Mouse (Mus musculus) cerebellum, adult 11 months (tissue): ENCODE data around the gene Neurl2.
"Not testable (repeated sequence)": the region's sequence is repeated elsewhere in the genome, so short reads cannot be mapped to it uniquely, and the experiment has no call there.

Experiments
- DNase-seq: peaks from one replicate; pipeline ENCODE4 v3.0.0; 2022

Gene Neurl2

DNA sequence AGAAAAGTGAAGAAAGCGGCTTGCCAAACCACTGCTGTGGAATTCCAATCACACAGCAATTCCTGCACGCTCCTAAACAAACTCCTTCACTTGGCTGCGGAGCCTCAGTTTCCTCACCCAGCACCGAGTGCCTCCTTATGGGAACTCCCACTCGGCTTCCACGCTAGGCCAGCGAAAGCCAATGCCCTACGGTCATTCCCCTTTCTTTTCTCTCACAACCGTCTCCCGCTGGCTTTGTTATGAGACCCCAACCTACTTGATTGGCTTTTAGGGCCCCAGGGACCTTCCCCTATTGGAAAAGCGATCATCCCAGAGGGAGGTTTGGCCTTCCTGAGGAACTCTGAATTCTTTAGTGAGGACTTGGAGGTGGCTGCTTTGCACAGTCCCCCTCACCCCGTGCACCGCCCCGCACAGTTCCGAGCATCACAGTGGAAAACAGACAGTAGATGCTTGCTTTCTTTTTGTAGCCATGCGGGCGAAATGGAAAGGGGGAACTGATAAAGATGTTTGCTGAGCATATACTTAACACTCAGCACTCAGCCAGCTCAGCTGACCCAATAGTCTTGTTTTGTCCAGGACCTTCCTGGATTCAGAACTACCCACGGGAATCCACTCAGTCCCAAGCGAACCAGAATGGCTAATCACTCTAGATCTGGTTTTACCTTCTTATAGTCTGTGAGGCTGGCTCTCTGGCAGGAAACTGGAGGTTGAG, 24.7 kb upstream of the Neurl2 start:
- no peak for DNase-seq

DNA sequence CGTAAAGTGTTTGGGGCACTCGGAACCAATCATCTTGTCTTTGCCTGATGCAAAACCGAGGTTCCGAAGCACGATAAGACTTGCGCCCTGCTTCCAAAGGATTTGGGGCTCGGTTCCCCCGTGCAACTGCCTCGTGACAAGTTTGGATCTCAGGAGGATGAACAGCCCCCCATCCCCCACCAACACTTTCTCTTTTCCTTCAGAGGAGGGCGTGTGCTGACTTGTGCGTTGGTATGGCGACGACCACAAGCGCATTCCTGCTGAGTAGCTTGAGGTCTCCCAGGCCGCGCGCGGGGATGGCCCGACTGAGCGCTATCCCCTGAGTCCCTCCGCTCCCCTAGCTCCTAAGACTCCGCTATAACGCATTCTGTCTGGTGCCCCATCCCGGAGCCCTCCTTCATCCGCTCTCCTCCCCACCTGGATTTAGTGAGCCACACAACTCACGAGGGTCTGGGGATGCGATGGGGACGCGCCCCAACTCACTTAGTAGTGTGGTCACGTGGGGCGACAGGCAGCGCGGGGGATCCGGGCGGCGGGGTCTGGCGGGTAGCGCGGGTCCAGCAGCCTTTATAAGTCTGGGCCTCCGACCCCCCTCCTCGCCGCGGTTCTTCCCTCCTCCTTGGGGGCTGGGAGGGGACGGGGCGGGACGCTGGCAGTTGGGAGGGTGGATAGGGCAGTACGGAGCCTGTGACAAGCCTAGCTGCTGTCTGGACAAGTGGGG, 24.0 kb upstream of the Neurl2 start, which contains the start of gene Pltp:
Pltp (minus strand) TSS at position 611 of the 721 bp plus-strand sequence.
- DNase-seq, result no peak

DNA sequence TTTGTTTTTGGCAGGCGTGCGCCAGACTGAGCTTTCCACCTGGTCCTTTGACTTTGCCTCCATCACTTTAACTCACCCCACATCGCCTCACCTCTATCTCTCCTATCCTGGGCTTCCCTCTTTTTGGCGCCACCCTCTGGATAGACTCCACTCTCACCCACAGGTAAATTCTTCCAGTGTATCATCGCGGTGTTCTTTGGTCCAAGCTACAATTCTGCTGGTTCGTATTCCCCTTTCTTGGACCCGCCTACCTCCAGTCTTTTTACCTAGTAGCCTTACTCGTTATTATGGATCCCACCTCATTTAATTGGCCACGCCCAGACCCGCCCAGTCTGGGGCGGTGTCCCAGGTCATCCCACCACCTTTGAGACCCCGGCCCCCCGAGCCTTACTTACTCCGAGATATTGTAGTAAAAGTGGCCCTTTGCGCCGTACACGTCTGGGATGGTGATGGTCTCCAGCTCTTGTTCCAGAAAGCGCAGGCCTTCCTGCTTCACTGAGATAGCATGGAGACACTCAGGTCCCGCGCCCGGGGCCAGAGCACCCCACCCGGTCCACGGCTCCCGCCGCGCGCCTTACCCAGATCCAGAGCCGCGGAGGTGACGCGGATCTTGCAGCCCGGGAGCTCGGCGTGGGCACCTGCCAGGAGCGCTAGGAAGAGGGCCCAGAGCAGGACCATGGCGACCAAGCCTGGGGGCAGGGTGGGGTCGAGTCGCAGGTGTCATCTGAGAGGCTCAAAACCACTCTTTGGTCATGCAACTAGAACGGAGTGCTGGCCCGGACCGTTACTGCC, 23.2 kb upstream of the Neurl2 start:
- DNase-seq, result no peak

DNA sequence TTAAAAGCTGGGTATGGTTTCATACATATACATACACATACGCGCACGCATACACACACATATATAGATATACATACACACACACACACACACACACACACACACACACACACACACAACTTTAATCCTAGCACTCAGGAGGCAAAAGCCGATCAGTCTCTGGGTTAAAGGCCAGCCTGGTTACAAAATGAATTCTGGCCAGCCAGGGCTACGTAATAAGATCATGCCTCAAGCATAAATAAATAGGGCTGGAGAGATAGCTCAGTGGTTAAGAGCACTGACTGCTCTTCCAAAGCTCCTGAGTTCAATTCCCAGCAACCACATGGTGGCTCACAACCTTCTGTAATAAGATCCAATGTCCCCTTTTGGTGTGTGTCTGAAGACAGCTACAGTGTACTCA, 22.3 kb upstream of the Neurl2 start:
- DNase-seq, result not testable (repeated sequence)

DNA sequence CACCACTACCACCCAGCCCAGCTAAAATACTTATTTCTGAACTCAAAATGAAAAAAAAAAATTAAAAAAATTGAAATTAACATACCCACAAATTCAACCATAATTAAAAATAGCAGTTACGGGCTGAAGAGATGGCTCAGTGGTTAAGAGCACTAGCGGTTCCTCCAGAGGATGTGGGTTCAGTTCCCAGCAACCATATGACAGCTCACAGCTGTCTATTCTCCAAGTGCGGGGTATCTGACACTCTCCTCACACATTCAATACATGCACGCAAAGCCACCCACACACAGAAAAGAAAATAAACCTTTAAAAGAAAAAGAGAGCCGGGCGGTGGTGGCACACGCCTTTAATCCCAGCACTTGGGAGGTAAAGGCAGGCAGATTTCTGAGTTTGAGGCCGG, 16.8 kb upstream of the Neurl2 start:
- no peak for DNase-seq

DNA sequence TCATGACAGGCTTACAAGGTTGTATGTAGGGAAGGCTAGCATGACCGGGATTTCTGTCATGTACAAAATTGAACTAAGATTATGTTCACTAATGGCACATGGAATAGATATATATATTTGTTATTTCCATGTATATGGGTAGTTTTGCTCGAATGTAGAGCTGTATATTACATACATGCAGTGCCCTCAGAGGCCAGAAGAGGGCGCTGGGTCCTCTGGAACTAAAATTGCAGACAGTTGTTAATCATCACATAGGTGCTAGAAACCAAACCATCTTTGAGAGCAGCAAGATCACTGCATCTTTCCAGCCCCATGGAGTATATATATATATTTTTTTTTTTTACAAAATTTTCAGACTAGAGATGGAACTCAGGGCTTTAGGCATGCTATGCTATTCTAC, 12.5 kb upstream of the Neurl2 start:
- DNase-seq, result no peak

DNA sequence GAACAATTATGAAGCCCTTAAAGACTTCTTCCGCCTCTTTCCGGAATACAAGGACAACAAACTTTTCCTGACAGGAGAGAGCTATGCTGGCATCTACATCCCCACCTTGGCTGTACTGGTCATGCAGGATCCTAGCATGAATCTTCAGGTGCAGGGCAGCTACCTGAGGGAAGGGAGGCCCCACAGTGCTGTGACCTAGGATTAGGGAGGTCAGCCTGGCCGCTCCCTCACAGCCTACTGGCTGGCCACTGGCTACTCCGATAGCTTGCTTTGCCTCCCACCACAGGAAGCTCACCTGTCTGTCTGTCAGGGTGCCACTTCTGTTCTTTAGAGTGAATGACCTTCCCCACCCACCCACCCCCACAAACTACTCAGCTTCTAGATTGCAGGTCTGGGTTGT, 1.9 kb upstream of the Neurl2 start:
- no peak for DNase-seq

DNA sequence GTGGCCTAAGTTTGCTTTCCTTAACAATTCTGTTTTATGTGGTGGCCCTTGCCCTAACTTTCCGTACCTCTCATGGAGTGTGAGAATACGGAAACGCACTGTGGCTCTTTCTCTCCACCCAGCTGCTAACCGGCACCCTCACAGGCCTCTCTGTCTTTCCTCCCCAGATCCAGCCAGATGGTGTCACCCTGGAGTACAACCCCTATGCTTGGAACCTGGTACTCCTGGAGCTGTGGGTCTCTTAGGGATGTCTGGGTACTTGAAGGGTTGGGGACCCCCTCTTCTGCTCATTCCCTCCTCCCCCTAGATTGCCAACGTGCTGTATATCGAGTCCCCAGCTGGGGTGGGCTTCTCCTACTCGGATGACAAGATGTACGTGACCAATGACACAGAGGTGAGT, 1.3 kb upstream of the Neurl2 start:
- no peak for DNase-seq

DNA sequence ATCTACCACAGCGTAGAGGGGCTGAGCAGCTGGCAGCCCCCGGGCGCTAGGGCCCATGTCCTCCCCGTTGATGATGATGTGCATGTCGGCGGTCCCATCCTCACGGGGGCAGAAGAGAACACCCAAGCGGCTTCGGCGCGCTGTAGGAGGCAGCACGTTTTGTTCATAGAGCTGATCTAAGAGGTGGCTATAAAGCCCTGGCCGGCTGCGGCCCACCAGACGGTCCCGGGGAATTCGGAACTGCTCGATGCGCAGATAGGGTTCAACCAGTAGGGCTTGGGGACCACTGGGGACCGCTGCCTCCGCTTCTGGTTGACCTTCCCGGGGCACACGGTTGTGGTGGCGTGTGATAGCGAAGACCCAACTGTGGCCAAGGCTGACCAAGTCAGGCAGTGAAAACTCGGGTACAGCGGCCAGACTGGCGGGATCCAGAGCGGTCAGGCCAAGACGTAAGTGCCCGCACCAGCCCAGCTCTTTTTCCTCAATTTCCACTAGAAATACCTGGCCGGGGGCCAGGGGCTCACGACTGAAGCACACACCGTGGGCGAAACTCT, 431 bp downstream of the Neurl2 start, which contains the start of gene Ctsa:
Ctsa (plus strand) TSS at position 126 of the 554 bp plus-strand sequence.
- peak; percentile 71 for DNase-seq

DNA sequence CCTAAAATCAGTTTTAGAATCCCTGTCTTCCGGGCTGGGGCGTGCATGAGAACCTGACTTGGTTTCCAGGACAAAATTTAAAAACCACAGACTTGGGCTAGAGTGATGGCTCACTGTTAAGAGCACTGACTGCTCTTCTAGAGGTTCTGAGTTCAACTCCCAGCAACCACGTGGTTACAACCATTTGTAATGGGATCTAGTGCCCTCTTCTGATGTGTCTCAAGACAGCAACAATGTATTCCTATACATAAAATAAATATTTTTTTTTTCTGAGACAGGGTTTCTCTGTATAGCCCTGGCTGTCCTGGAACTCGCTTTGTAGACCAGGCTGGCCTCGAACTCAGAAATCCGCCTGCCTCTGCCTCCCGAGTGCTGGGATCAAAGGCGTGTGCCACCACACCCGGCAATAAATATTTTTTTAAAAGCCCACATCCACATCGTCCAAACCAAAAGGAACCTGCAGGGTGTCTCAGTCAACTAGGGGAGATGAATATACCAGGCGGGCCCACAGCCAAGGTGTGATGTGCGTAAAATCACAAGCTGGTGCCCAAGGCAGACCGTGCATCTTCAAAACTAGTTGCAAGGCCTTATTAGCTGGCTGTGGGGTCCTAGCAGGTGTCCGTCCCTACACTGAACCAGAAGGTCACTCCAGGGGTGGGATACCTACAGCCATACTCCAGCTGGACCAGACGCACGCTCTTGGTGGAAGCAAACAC, 1.1 kb downstream of the Neurl2 start:
- peak; percentile 40 for DNase-seq

DNA sequence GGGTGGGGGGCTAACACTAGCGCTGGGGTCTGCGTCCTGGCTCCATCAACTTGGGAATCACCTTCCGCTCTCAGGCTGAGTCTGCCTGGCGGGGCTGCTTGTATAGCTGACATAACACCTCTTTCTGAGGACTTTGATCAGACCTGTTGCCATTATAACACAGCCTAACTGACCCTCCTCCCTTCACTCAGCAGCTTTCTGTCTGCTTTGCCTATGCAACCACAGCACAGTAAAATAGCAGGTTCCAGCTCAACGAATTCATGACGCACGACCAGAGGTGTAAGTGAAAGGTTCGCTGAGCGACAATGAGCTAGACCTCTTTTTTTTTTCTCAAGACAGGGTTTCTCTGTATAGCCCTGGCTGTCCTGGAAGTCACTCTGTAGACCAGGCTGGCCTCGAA, 2.2 kb downstream of the Neurl2 start:
- DNase-seq, result no peak

DNA sequence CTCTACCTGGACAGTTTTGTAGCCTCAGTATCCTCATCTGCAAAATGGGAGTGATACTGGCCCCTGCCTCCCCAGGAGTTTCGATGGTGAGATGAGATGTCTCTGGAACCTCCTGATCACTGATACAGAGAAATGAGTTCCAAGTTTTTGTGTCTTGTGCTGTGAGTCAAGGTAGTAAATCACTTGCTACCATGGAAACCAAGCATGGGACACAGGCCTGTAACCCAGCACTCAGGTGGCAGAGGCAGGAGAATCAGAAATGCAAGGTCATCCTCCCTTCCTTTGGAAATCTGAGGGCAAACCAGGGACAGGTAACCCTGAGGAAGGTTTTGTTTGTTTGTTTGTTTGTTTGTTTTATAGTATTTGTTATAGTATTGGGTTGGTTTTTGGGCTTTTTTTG, 4.2 kb downstream of the Neurl2 start:
- no peak for DNase-seq

DNA sequence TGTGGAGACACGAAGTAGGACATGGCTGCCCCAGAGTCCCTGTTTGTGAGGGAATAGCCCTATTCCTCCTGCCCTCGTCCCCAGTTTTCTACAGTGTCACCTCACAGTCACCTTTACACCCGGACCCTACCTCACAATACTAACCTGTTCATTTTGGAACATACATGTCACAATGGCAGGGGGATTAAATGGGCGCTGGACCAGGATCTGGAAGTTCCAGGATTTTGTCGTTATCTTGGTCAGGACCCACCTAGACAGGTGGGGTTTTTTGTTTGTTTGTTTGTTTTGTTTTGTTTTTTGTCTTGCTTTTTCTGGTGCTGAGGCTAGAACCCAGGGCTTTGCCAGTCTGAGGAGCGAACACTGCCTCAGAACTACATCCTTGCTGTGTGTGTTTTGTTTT, 4.8 kb downstream of the Neurl2 start, which contains the start of gene Spata25:
Spata25 (minus strand) TSS at position 101 of the 400 bp plus-strand sequence.
- DNase-seq, result no peak

DNA sequence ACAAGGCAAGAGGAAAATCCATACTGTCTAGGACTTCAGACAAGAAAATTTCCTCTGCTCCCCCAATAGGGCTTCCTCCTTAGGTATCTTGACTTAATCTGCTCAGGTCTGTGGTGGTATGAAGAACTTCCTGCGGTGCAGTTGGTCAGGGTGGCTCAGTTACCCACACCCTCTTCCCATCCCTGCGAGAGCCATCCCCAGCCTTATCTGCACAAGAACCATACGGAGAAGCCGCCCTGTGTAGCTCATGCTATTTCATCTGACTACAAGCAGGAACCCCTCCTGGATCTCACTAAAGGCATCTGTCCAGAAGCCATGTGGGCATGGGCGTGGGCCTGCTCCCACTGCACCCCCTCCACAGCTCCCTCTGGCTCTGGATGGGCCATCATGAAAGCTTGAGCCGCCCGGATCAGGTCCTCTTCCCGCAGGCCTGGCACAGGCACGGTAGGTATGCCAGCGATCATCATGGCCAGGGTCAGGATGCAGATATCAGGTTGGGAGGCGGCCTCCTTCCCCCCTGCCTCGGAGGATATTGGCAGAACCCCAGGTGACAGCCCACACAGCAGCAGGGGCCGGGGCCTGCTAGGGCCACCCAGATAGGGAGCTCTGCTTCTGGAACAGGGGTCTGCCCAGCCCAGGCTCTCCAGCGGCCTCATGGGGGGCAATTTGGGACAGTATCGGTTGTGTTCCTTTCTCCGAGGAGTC, 6.0 kb downstream of the Neurl2 start:
- no peak for DNase-seq

DNA sequence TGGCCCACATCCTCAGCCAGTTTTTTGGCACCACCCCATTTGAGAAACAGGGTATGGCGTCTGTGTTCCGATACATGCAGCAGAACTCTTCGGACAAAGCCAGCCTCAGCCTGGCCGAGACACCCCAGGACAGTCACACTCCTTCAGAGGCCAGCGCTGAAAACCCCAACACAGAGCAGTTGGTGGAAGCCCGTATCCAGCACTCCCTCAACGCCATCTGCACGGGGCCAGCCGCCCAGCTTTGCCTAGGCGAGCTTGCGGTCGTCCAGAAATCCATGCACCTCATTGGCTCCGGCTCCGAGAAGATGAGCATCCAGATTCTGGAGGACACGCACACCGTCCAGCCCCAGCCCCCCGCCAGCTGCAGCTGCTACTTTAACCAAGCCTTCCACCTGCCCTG, 7.7 kb downstream of the Neurl2 start:
- DNase-seq, result no peak

DNA sequence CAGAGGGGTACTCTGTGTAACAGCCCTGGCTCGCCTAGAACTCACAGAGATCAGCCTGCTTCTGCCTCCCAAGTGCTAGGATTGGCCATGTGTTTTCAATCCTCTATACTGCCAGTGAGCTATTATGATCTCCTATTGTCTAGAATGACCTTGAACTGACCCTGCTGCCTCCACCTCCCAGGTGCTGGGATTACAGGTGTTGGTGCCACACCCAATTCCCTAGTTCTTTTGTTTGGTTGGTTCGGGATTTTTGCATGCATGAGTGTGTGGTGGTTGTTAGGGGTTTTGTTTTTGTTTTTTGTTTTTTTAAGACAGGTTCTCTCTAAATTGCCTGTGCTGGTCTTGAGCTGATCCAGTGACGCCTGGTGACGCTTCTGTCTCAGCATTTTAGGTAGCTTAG, 9.3 kb downstream of the Neurl2 start:
- no peak for DNase-seq

DNA sequence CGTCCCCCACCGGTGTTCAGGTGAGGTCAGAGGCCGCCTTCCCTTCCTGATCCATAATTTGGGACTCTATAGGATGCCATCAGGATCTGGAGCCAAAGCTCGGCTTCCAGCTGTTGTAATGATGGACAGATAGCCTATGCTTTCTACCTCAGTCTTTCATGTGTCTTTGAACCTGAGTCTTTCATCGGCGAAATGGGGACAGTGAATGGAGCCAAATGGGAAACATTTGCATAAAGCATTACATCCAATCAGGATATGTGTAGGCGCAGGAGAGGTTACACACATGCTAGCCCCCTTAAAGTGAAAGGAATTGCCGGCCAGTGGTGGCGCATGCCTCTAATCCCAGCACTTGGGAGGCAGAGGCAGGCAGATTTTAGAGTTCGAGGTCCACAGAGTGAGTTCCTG, 10.1 kb downstream of the Neurl2 start:
- no peak for DNase-seq

DNA sequence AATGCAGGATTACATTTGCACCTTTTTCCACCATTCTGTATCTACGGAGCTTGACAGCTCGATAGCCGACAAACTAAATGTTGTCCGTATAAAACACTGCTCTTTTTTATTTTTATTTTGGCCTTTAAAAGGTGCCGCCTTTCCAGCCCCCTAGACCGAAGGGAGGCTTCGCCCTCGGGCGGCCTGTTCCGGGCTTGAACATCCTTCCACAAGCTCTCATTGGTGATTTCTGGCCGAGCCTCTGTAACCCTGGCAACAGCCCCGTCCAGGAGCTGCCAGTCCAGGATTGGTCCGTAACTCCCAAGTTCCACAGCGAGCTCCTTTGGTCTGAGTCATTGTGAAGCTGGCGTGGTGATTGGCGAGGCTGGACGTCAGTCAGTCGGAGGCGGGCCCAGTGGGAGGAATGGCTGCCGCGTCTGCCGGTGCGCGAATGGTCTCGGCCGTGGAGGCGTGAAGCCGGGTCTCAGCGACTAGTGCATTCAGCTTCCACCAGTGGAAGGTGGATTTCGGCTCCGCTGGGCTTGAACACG, 10.6 kb downstream of the Neurl2 start, which contains the start of gene Zswim1:
Zswim1 (plus strand) TSS at position 51 of the 530 bp plus-strand sequence.
- peak; percentile 100 for DNase-seq

DNA sequence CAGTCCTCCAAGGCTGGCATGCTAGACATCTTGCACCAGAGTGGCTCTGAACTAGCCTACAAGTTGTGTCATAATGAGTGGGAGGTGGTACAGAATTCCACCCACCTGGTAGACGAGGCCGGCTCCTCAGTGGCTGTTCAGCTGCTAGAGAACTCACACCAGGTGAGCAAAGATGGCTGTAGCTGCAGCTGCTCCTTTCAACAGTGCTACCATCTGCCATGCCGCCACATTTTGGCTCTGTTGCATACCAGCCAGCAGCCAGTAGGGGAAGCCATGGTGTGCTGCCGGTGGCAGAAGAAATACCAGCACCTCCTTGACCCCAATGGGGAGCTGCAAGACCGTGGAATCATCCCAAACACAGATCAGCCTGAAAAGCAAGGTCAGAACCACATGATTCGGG, 12.2 kb downstream of the Neurl2 start:
- no peak for DNase-seq

DNA sequence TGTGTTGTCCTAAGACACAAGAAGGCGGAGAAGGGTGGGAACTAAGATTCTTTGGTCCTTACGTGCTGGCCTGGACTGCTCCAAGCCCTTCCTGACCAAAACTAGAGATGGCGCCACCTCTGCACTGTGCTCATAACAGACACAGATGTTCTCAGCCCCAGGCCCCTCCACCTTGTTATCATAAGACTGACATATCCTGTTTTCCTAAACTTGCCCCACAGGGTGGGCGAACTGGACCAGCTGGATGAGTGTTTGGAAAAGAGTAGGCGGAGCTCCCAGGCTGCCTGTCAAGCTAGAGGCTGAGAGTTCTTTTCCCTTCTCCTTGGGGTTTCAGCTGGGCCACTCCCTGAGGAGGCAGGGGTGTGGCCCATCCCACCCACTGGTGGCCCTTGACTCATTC, 15.6 kb downstream of the Neurl2 start:
- no peak for DNase-seq

DNA sequence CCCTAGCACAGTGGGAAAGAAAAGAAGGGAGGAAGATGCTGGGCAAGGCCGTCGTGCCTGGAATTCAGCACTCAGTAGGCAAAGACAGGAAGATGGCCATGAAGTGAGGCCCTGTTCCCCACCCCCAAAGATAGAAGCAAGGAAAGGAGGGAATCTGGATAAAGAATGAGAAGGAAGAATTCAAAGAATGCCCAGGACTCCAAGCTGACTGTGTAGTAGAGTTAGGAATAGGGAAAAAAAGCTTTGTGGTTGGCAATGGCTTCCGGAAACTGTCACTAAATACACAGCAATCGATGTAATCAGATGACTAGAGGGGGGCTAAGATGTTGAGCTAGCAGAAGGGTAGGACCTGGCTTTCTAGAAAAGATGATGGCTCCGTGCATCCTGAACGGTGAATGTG, 16.1 kb downstream of the Neurl2 start:
- DNase-seq, result no peak

DNA sequence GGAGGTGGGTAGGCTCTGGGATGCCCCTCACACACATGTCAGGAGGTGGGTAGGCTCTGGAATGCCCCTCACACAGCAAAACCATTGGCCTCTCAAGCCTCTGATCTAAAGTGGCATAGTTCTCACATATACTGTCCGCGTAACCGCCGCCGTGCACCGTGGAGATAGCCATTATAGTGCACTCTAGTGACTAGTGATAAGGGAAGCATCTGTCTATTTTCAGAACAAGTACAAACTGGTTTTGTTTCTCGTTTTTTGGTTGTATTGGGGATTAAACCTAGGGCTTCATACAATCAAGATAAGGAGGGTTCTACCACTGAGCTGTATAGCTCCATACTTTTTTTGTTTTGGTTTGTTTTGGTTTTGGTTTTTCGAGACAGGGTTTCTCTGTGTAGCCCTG, 17.4 kb downstream of the Neurl2 start:
- no peak for DNase-seq
